Mouse (Mus musculus): ENCODE measurements around the gene Gosr2. TPM values are rescaled to one million over a fixed set of nuclear protein-coding genes. Genes with fewer than 3 reads are reported as not detected.

The Gosr2 gene
- polyA plus RNA-seq, 1 experiment from 2014 or later: 90.9 TPM

DNA sequence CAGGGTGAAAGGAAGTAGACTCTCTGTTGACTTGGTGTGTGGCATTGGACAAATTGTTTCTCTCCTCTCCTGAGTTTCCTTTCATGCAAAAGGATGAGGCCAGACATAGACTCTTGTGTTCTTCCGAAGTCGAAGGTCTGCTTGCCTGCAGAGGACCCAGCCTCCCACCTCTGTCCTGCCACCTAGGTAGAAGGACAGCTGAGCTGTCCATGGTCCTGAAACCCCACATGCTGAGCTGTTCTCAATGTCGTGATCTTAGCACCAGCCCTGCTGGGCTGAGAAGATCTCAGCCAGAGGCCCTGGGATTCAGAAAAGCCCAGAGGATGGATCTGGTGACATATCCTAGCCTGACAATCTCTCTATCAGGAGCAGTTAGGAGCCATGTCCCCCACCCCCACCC lies 41.2 kb downstream of the Gosr2 start:
- Histone ChIP-seq H3K4me1 (no peaks in the 10 kb centered on the region), H3K27ac (no peak overlapping the region), H3K4me3 (no peak overlapping the region), H3K9me3 (replicated peaks) (no peaks in the 10 kb centered on the region), H3K9ac (no peak overlapping the region), H3K27me3 (peaks cover 69% of the 10 kb centered on the region), H3K36me3 (ENCODE audit: poor library complexity, severe bottlenecking) (no peaks in the 10 kb centered on the region), H3K4me2 (no peak overlapping the region)
- ATAC-seq: no peak
- 6% methylated on average over 3 of the region's 3 CpGs for WGBS

DNA sequence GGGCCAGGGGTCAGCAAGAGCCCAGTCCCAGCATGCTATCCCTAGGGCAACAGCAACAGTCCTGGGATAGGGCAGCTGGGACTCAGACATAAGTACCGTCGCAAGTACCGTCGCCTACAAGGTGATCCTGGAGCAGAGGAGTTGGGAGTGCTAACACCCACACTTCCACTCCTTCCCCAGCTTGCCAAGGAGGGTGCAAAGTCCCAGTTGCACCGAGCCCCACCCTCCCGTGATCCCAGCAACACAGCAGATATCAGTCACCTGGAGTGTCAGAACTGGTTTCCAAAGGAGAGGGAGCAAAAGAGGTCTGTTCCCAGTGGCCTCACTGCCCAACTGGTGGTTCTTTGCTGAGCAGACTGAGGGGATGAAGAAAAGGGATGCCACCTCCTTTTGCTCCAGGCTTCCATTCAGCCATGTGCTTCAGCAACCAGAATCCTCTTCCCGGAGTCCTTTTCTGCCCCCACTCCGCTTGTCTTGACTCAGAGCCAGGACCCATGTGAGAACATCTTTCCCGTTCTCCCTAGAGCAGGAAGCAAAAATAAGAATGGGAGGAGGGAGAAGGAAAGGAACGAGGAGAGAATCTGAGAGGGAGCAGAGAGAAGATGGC lies 44.2 kb downstream of the Gosr2 start:
- no peak overlapping the region for H3K9ac ChIP-seq
- ATAC-seq: no peak
- H3K4me2 ChIP-seq: no peak overlapping the region
- H3K27ac ChIP-seq: no peak overlapping the region
- H3K4me1 ChIP-seq: peaks cover 11% of the 10 kb centered on the region
- H3K27me3 ChIP-seq: peaks cover 92% of the 10 kb centered on the region
- no peaks in the 10 kb centered on the region for H3K9me3 ChIP-seq (replicated peaks)
- WGBS: 75% methylated on average over 10 of the region's 10 CpGs
- no peak overlapping the region for H3K4me3 ChIP-seq
- H3K36me3 ChIP-seq (ENCODE audit: poor library complexity, severe bottlenecking): no peaks in the 10 kb centered on the region

DNA sequence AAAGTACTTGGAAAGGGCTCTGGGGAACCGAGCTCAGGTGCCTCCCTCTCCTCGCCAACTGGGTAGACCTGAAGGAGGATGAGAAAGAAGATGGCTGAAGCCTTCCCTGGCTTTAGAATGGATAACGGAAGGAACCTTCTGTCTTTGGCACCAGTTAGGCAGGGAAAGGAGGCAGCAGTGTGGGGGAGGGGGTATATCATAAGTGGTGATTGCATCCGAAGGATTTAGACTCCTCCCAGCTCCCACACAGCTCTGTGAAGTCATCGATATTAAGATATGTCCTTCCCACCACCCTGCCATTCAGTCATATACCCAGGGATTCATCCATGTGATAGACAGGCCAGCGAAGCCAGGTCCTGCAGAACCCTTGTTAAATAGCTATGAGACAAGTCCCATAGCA lies 46.3 kb downstream of the Gosr2 start:
- Histone ChIP-seq H3K9me3 (replicated peaks) (no peaks in the 10 kb centered on the region), H3K36me3 (ENCODE audit: poor library complexity, severe bottlenecking) (no peaks in the 10 kb centered on the region), H3K27me3 (peaks cover 96% of the 10 kb centered on the region), H3K9ac (no peak overlapping the region), H3K4me1 (peaks cover 14% of the 10 kb centered on the region), H3K4me3 (no peak overlapping the region), H3K4me2 (no peak overlapping the region), H3K27ac (no peak overlapping the region)
- ATAC-seq: no peak
- 81% methylated on average over 6 of the region's 6 CpGs for WGBS

DNA sequence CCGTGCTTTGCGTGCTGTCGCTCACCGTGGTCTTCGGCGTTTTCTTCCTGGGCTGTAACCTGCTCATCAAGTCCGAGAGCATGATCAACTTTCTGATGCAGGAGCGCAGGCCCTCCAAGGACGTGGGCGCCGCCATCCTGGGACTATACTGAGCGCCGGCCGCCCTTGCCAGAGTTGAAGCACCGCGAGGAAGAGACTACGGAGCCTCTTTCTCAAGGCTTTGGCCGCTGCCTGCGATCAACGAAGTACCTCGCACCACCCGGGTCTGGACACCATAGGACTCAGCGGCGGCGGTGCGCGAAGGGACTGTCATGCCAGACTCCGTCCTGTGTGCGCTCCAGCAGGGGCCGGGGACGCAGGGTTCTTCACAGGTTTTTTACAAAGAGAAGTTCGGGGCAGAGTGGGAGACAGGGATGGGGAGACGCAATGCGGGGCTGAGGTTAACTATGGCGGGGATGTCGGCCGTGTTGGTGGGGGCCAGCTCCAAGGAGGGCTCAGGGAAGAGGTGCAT lies 47.7 kb downstream of the Gosr2 start:
- peaks cover 96% of the 10 kb centered on the region for H3K27me3 ChIP-seq
- no peaks in the 10 kb centered on the region for H3K9me3 ChIP-seq (replicated peaks)
- no peak overlapping the region for H3K27ac ChIP-seq
- no peak for ATAC-seq
- H3K36me3 ChIP-seq (ENCODE audit: poor library complexity, severe bottlenecking): no peaks in the 10 kb centered on the region
- H3K4me1 ChIP-seq: peaks cover 14% of the 10 kb centered on the region
- 1% methylated on average over 37 of the region's 37 CpGs for WGBS
- H3K4me3 ChIP-seq: peak overlapping the region; percentile 38
- peak overlapping the region; percentile 62 for H3K4me2 ChIP-seq
- H3K9ac ChIP-seq: no peak overlapping the region

DNA sequence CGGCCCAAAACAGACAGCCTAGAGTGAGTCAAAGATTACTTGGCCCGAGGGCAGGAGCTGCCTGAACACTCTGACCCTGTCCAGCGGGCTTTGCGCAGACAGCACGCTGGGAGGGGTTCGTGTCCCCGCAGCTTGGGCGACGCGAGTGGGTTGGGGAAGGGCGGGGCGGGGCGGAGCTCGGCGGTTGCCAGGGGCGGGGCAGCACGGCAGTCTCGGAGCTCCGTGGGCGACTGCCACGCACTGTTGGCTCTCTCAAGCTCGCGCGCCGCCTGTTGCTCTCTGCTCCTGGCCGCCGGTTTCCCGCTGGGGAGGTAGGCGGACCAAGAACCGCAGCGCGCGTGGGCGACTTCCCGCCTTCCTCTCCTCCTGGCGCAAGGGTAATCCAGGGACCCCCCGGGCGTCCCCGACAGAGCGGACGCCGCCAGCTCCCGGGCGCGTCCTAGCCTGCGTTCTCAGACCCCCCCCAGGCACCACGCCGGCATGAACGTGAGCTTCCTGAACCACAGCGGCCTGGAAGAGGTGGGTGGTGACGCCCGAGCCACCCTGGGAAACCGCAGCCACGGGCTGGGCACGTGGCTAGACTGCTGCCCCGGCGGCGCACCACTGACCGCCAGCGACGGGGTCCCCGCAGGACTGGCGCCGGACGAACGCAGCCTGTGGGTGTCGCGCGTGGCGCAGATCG lies 48.3 kb downstream of the Gosr2 start, which contains the start of gene Rprml:
Gene Rprml, plus strand, starts transcription at position 270 of the 682 bp plus-strand sequence.
- peaks cover 14% of the 10 kb centered on the region for H3K4me1 ChIP-seq
- no peak within 1 kb of the TSS for H3K9ac ChIP-seq
- H3K9me3 ChIP-seq (replicated peaks): no peaks in the 10 kb centered on the region
- peak within 1 kb of the TSS; percentile 38 for H3K4me3 ChIP-seq
- H3K27ac ChIP-seq: no peak within 1 kb of the TSS
- H3K4me2 ChIP-seq: peak within 1 kb of the TSS; percentile 62
- WGBS: under 1% methylated on average over 62 of the region's 71 CpGs
- no peak for ATAC-seq
- peaks cover 90% of the 10 kb centered on the region for H3K27me3 ChIP-seq
- H3K36me3 ChIP-seq (ENCODE audit: poor library complexity, severe bottlenecking): no peaks in the 10 kb centered on the region

DNA sequence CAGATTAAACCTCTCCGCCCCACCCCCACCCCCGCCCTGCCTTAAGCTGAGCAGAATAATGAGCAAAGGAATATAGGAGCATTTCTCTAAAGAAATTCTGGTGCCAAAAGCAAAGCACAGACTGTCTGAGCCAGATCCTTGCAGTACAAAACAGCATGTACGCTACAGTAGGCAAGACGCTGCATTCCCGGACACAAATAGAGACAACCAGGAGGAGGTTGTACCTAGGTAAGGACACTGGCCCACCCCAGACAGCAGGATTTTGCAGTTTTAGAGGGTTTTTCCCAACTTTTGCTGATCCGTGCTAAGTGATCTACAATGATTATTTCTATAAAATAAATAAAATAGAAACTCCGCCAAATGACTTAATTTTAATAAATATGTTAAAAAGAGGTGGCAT lies 49.0 kb downstream of the Gosr2 start:
- no peak for ATAC-seq
- no peak overlapping the region for H3K4me2 ChIP-seq
- WGBS: 22% methylated on average over 7 of the region's 7 CpGs

DNA sequence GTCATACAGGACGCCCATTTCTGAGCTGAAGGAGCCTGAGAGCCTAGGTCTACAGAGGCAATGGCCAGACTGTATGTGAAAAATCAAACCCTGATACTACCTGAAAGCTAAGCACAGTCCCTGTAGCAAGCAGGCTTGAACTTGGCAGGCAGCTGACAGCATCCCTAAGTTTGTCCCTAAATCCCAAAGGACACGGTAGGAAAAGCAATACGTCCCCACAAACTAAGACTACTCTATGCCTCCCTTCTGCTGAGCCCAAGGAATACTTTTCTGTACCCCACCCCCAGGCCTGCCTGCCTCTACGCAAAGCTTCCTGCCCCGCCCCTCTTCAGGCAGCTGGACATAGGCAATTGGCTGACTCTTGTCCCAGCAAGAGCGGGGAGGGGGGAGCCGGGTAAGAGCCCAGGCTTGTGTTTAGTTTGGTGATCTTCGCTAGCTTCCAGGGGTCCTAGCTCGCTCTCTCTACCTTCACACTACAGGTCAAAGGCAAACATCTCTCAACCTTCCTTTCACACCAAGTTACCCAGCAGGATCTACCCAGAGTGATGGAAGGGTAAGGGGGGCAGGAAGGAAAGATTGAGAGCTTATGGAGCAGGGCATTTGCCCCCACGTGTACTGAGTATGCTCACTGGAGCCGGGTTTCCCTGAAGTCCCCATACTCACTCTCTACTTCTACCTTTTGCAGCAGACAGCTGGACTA lies 49.6 kb downstream of the Gosr2 start:
- H3K27me3 ChIP-seq: peaks cover 77% of the 10 kb centered on the region
- H3K4me2 ChIP-seq: no peak overlapping the region
- WGBS: 9% methylated on average over 11 of the region's 11 CpGs
- H3K9ac ChIP-seq: no peak overlapping the region
- no peaks in the 10 kb centered on the region for H3K36me3 ChIP-seq (ENCODE audit: poor library complexity, severe bottlenecking)
- H3K9me3 ChIP-seq (replicated peaks): no peaks in the 10 kb centered on the region
- no peak for ATAC-seq
- H3K4me3 ChIP-seq: no peak overlapping the region
- H3K27ac ChIP-seq: no peak overlapping the region
- H3K4me1 ChIP-seq: peaks cover 14% of the 10 kb centered on the region

More for the DNA sequence above, 49.0 kb downstream of the Gosr2 start:
- Histone ChIP-seq H3K27ac (no peak overlapping the region), H3K4me3 (no peak overlapping the region), H3K27me3 (peaks cover 83% of the 10 kb centered on the region), H3K36me3 (ENCODE audit: poor library complexity, severe bottlenecking) (no peaks in the 10 kb centered on the region), H3K9me3 (replicated peaks) (no peaks in the 10 kb centered on the region), H3K9ac (no peak overlapping the region), H3K4me1 (peaks cover 14% of the 10 kb centered on the region)

DNA sequence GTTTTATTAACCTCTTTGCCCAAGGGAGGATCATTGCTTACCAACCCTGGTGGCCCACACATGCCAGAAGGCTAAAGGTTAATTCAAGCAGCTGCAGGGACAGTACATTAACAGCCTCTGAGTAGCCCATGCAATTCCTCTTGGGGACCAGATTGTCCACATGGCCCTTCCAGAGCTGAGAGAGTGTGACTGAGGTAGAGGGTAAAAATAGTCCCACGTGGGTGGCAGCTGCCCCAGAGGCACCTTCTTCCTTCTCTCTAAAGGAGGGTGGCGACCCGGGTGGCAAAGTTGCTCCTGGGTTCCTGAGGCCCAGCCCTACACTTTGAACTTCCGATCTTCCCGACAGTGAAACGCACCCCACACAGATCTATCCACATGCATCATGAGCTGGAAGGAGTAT lies 51.4 kb downstream of the Gosr2 start:
- Histone ChIP-seq H3K4me3 (no peak overlapping the region), H3K4me1 (peaks cover 14% of the 10 kb centered on the region), H3K36me3 (ENCODE audit: poor library complexity, severe bottlenecking) (no peaks in the 10 kb centered on the region), H3K4me2 (no peak overlapping the region), H3K27me3 (peaks cover 69% of the 10 kb centered on the region), H3K27ac (no peak overlapping the region), H3K9ac (no peak overlapping the region), H3K9me3 (replicated peaks) (no peaks in the 10 kb centered on the region)
- 91% methylated on average over 6 of the region's 6 CpGs for WGBS
- no peak for ATAC-seq

DNA sequence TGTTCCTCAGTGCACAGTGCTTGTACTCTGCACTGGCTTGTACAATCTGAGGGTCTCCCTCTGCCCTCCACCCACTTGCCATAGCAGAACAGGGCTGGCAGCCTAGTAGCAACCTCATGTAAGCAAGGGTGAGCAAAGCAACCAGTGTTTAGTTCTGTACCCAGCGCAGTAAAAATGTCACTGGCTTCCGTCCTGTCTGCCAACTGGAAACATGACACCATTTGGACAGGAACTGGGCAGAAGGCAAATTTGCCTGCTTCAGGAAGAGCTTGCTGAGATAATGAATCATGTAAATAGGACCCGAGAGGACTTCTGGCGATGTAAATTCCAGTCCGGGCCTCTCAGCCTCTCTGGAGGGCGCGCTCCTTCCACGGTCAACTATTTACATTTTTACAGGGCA lies 52.0 kb downstream of the Gosr2 start:
- ATAC-seq: no peak
- Histone ChIP-seq H3K9me3 (replicated peaks) (no peaks in the 10 kb centered on the region), H3K4me2 (no peak overlapping the region), H3K36me3 (ENCODE audit: poor library complexity, severe bottlenecking) (no peaks in the 10 kb centered on the region), H3K4me1 (peaks cover 14% of the 10 kb centered on the region), H3K27me3 (peaks cover 68% of the 10 kb centered on the region), H3K9ac (no peak overlapping the region), H3K4me3 (no peak overlapping the region), H3K27ac (no peak overlapping the region)
- WGBS: 89% methylated on average over 8 of the region's 8 CpGs

DNA sequence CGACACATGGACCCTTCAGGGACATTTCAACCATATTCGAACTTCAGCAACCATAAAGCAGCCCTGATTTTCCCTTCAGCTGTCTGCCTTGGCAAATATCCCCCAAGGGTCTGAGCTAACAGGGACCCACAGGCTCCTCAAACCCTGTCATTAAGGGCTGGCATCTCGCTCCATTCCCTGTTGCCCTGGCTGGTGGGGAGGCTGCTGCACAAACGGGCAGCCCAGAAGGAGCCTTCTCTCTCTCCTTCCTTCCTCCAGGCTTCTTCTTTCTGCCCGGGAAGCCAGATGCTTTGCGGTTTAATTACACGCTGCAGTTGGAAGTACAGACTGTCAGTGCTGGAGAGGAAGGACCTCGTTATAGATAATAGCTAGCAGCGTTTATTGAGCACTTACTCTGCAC lies 54.5 kb downstream of the Gosr2 start:
- Histone ChIP-seq H3K27me3 (peaks cover 65% of the 10 kb centered on the region), H3K4me3 (no peak overlapping the region), H3K36me3 (ENCODE audit: poor library complexity, severe bottlenecking) (no peaks in the 10 kb centered on the region), H3K4me2 (no peak overlapping the region), H3K9me3 (replicated peaks) (no peaks in the 10 kb centered on the region), H3K9ac (no peak overlapping the region), H3K4me1 (0 out of 2 replicates have a peak, but pooled peaks cover 1% of the 10 kb centered on the region), H3K27ac (no peak overlapping the region)
- 66% methylated on average over 9 of the region's 9 CpGs for WGBS
- no peak for ATAC-seq

DNA sequence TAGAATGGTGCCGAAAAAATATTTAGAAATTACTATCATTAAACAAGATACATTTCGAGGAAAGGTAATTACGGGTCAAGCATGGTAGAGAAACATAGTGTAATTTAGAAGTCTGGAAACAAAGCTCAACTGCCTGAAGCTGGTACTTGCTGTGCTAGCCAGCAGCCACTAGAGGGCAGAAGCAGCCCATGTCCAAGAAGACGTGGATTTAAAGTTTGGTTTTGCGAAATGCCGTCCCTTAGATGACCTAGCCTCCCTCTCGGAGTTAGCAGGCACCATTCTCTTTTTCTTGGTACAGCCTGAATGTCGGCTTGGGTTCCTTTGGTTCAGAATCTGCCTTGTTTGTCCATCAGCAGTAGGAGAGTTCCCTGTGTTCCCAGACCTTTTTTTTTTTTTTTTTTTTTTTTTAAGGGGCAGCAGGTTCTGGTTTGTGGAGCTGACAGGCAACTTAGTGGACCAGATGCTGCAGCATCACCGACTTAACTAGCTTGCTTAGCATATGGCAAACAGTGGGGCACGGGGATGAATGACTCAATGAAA lies 58.2 kb downstream of the Gosr2 start:
- H3K4me2 ChIP-seq: peak overlapping the region; percentile 2; the same call in 1 of the 2 replicates
- no peak overlapping the region for H3K4me3 ChIP-seq
- no peak overlapping the region for H3K27ac ChIP-seq
- WGBS: 4% methylated on average over 10 of the region's 10 CpGs
- H3K4me1 ChIP-seq: no peaks in the 10 kb centered on the region
- H3K9ac ChIP-seq: no peak overlapping the region
- peaks cover 38% of the 10 kb centered on the region for H3K27me3 ChIP-seq
- no peak for ATAC-seq
- H3K9me3 ChIP-seq (replicated peaks): no peaks in the 10 kb centered on the region
- H3K36me3 ChIP-seq (ENCODE audit: poor library complexity, severe bottlenecking): no peaks in the 10 kb centered on the region

DNA sequence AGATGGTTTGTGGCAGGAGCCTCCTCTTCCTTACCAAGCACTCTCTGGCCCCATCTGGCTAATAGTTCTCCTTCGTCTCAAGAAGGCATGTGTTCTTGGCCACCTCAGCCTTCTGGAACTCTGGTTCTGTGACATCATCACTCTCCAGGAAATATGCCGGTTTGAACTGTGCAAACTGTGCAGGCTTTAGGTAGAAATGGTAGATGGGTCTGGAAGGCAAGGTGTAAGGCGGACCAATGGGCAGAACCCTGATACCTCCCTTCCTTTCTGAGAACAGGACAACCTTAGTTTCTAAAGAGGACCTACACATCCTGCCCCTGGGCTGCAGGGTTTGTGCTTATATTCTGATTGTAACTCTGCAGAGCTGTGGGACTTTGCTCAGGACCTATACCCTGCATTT lies 58.9 kb downstream of the Gosr2 start, which contains the start of gene Lyzl6:
Gene Lyzl6, minus strand, starts transcription at position 101 of the 400 bp plus-strand sequence.
- Histone ChIP-seq H3K27me3 (peaks cover 38% of the 10 kb centered on the region), H3K4me1 (no peaks in the 10 kb centered on the region), H3K9ac (no peak within 1 kb of the TSS), H3K4me2 (peak within 1 kb of the TSS; percentile 2; the same call in 1 of the 2 replicates), H3K9me3 (replicated peaks) (no peaks in the 10 kb centered on the region), H3K36me3 (ENCODE audit: poor library complexity, severe bottlenecking) (no peaks in the 10 kb centered on the region), H3K4me3 (no peak within 1 kb of the TSS), H3K27ac (no peak within 1 kb of the TSS)
- 86% methylated on average over 3 of the region's 3 CpGs for WGBS
- ATAC-seq: no peak
